Mouse (Mus musculus) Patski (cell line): ENCODE results near the gene Efcab2. TPM values are rescaled to one million over a fixed set of nuclear protein-coding genes. Genes with fewer than 3 reads are reported as not detected.

Experiments used
- ATAC-seq: fragments of 100-300 bp; one replicate; pipeline ENCODE4 v1.8.0; 2021
- CTCF ChIA-PET: fragments of 350-600 bp; sonication (Branson Sonifier 250); formaldehyde crosslinking; loops from one replicate; lab custom pipeline; 2022; ENCODE audit warnings: inconsistent platforms; lab: Charles Lee
- POLR2A ChIA-PET: fragments of 350-600 bp; sonication (Branson Sonifier 250); formaldehyde crosslinking; loops from one replicate; lab custom pipeline; 2022; ENCODE audit warnings: antibody characterized with exemption, inconsistent platforms; lab: Charles Lee
- DNase-seq: peaks from one replicate; pipeline ENCODE4 v3.0.0-alpha.2; 2011; ENCODE audit warnings: low read depth, low spot score
- H3K27me3 ChIP-seq: fragments of 371-371 bp; one replicate; pipeline ENCODE4 v1.5.1; 2021
- CTCF ChIP-seq: fragments of 100-300 bp; IDR thresholded peaks from one replicate; pipeline ENCODE4 v1.5.1; 2021
- in situ Hi-C: fragments of 300-500 bp; cut with MboI; formaldehyde crosslinking; loops from 3 replicates; pipeline ENCODE4 v1.11.1; 2018; ENCODE audit warnings: low pct_unique_long_range_greater_than_20kb, mixed read lengths
- polyA plus RNA-seq: library from polyadenylated mRNA; unstranded; gene quantifications from one replicate; pipeline ENCODE4 v1.2.3, GENCODE M21; 2021

The Efcab2 gene
- polyA plus RNA-seq, result 3.7 TPM

DNA sequence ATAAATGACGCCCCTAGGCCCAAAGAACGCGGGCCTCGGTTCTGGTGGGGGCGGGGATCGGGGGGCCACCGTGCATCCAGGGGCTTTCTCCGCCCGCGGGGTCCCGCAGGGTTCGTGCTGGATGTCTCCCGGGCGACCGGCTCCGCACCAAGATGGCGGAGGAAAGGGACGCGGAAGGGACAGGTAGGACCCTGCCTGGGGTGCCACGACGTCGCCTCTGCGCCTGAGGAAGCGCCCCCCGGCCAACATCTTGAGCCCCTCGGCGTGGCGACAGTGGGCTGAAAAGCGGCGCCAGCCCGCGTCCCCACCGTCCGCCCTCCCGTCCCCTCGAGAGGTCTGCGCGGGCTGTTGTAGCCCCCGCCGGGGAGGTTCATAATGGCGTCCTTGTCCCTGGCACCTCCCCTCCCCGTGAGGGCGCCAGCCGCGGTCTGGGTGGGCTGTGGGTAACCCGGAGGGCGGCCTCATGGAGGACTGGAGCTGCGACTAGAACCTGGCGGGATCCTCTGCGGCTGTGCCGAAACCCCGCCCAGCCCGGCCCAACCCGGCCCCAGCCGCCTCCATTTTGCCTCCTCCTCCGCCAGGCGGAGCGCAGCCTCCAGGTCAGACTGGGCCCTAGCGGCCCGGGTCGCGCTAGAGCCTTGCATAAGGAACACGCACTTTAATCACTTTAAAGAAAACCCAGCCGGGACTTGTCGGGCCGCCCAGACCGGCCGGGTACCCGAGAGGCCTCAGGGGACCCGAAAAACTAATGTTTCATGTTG is at the start of gene Efcab2:
Gene Efcab2, plus strand, starts transcription at position 135 of the 761 bp plus-strand sequence.
- TF ChIP-seq CTCF, result peak; percentile 72
- POLR2A ChIA-PET, result interaction anchor here (0.9 to 2.1 kb wide), 4 partner anchors 12 to 78 kb away, joined by 3 to 6 read pairs (median 3); partner anchors contain the start of gene Hnrnpu
- in situ Hi-C loops, result loop anchor here (5.0 kb wide), 1 partner anchor 84 kb away; no protein-coding TSS in a partner anchor
- H3K27me3 ChIP-seq, result no peaks in the 10 kb centered on the region
- ATAC-seq (peak; percentile 94), DNase-seq (peak; percentile 46)
- CTCF ChIA-PET, result no interaction called here

GRCm38 (mm10) chr1:178357776-178358710 is 47.8 kb upstream of the Efcab2 start:
- POLR2A ChIA-PET, result interaction anchor here (0.6 kb wide), 1 partner anchor 1195 kb away, joined by 3 read pairs; no protein-coding TSS in a partner anchor
- in situ Hi-C loops, result no loop called here
- no peak for DNase-seq
- CTCF ChIA-PET, result no interaction called here
- ATAC-seq, result no peak
- no peaks in the 10 kb centered on the region for H3K27me3 ChIP-seq
- no peak for TF ChIP-seq CTCF

DNA sequence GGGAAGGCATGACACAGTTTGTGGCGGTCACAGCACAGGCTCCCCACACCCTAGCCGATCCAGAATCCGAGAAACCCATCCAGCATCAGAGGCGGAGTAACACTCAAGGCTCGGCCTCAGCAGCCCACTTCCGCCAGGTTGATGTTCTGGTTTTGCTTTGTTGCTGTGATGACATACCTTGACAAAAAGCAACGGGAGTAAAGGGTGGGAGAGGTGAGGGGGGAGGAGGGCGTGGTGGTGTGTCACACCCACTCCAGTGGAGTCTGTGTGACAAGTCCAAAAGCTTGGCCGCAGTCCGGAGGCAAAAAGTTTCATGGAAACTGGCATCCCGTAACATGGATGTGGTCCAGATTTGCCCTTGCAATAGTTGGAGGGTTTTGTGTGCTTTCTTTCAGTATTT is 45.6 kb upstream of the Efcab2 start:
- no peaks in the 10 kb centered on the region for H3K27me3 ChIP-seq
- CTCF ChIA-PET, result no interaction called here

GRCm38 (mm10) chr1:178360702-178361101 is 45.2 kb upstream of the Efcab2 start:
- no peaks in the 10 kb centered on the region for H3K27me3 ChIP-seq
- CTCF ChIA-PET, result no interaction called here
- no peak for DNase-seq
- POLR2A ChIA-PET, result no interaction called here
- in situ Hi-C loops, result no loop called here
- no peak for TF ChIP-seq CTCF
- ATAC-seq, result no peak

More for the DNA sequence above, 45.6 kb upstream of the Efcab2 start:
- POLR2A ChIA-PET, result interaction anchor here (1.2 kb wide), 1 partner anchor 10 kb away, joined by 5 read pairs; no protein-coding TSS in a partner anchor
- in situ Hi-C loops, result no loop called here
- no peak for DNase-seq
- no peak for TF ChIP-seq CTCF
- ATAC-seq, result no peak

DNA sequence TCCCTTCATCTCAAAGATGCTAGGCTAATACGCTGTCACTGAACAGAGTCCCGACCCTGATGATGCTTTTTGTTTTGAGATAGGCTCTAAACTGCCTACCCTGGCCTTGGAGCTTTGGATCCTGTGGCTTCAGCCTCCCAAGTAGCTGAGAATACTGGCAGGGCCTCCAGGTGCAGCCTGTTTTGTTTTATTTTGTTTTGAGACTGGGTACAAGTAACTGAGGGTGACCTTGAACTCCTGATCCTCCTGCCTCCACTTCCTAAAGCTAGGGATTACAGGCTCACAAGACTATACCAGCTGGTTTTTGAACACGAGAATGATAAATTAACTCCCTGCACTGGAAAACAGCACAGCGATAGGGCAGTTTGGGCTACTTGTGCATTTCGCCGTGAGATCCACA is 40.7 kb upstream of the Efcab2 start:
- no peak for ATAC-seq
- in situ Hi-C loops, result no loop called here
- H3K27me3 ChIP-seq, result no peaks in the 10 kb centered on the region
- CTCF ChIA-PET, result interaction anchor here (1.0 kb wide), 1 partner anchor 58 kb away, joined by 3 read pairs; no protein-coding TSS in a partner anchor
- no peak for DNase-seq
- TF ChIP-seq CTCF, result no peak
- POLR2A ChIA-PET, result no interaction called here

DNA sequence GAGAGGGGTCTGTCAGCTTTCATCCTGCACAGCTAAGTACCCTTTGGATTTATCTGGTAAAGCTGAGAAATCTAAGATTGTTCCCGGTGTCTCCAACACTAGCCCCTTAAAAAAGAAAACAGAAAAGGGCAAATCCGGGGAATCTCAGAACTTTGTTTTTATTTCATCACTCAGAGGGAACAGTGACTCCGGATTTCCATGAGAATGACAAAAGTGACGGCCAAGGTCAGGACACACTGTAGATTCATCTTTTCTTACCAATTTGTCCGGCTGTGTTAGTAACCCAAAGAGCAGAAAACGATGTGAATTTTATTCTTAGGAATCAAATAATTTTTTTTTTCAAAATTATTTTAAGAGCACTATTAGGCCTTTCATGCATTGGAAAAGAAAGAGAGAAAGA is 37.8 kb upstream of the Efcab2 start:
- CTCF ChIA-PET, result no interaction called here
- TF ChIP-seq CTCF, result no peak
- POLR2A ChIA-PET, result no interaction called here
- no peak for DNase-seq
- no peaks in the 10 kb centered on the region for H3K27me3 ChIP-seq
- in situ Hi-C loops, result no loop called here
- ATAC-seq, result no peak

DNA sequence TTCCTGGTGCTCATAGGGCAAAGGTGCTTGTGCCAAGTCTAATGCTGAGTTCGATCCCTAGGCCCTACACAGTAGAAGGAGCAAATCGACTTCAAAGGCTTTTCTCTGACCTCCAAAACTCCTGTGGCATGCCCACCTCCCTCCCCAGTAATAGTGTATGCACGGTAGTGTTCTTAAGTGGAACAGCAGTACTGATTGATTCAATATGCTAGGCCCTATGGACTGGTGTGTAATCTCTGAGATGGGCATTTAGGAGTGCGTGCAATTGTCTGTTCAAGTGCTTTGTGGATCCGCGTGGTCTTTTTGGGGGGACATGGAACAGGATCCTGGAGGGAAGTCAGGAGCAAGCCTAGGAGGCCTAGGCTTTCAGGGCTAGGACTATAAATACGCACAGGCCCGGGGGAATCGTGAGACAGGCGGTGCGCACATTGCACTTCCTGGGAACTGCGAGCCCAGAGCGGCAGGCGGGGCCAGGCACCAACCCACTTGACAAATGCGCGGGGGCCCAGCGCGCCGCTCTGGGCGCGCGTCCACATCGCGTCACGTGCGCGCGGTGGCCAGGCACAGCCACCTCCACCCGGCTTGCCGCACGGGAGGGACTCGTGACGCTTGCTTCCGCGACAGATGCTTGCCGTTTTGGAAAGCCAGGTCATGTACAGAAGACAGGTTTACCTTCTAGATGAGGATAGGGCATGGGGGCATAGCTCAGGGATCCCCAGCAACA is 37.2 kb upstream of the Efcab2 start:
- ChIA-PET CTCF (no interaction called here), POLR2A (no interaction called here)
- DNase-seq (no peak), ATAC-seq (peak; percentile 73)
- no peak for TF ChIP-seq CTCF
- H3K27me3 ChIP-seq, result no peaks in the 10 kb centered on the region
- in situ Hi-C loops, result no loop called here

- ATAC-seq (no peak), DNase-seq (no peak)
- H3K27me3 ChIP-seq, result no peaks in the 10 kb centered on the region
- no peak for TF ChIP-seq CTCF
- ChIA-PET POLR2A (no interaction called here), CTCF (no interaction called here)
- in situ Hi-C loops, result no loop called here
These were observed 36.6 kb upstream of the Efcab2 start for GRCm38 (mm10) chr1:178369272-178369651.

GRCm38 (mm10) chr1:178372681-178373080 is 33.2 kb upstream of the Efcab2 start:
- DNase-seq, result no peak
- H3K27me3 ChIP-seq, result no peaks in the 10 kb centered on the region
- ChIA-PET POLR2A (interaction anchor here (0.7 kb wide), 1 partner anchor 18 kb away, joined by 7 read pairs; no protein-coding TSS in a partner anchor), CTCF (no interaction called here)
- no peak for ATAC-seq
- in situ Hi-C loops, result no loop called here
- TF ChIP-seq CTCF, result no peak

DNA sequence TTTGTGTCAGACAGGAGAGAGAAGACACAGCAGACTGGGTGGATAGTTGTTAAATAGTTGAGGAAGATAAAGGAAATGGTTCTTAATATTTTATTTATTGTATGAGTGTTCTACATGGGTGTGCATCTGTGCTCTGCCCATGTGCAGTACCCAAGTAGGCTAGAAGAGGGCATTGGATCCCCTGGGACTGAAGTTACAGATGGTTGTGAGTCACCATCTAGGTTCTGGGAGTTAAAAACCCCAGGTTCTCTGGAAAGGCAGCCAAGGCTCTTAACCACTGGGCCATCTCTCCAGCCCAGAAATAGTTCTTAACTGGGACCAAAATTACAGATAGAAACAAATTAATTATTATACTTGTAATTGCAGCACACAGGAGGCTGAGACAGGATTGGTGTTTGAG is 30.5 kb upstream of the Efcab2 start:
- in situ Hi-C loops, result loop anchor here (5.0 kb wide), 1 partner anchor 67 kb away; no protein-coding TSS in a partner anchor
- ChIA-PET POLR2A (no interaction called here), CTCF (no interaction called here)
- no peaks in the 10 kb centered on the region for H3K27me3 ChIP-seq
- peak; percentile 43 for TF ChIP-seq CTCF
- ATAC-seq, result no peak
- no peak for DNase-seq
